Mouse (Mus musculus) MEL (cell line): ENCODE results near the gene Tsacc. TPM values are rescaled to one million over a fixed set of nuclear protein-coding genes. Genes with fewer than 3 reads are reported as not detected.
A peak's percentile ranks its signal among the peaks of the same experiment; 100 is the strongest.
"Not testable (repeated sequence)": the region's sequence is repeated elsewhere in the genome, so short reads cannot be mapped to it uniquely, and the experiment has no call there.

Source experiments
- DNase-seq: peaks from one replicate; pipeline ENCODE4 v3.0.0; 2011; ENCODE audit warnings: low read depth, low spot score
- H3K27ac ChIP-seq: 2 replicates; pipeline ENCODE4 v1.5.1; 2012; ENCODE audit warnings: low read depth, mild to moderate bottlenecking, control low read depth, low read length, moderate library complexity; ENCODE audit not compliant: control insufficient read depth
- H3K27me3 ChIP-seq, 2 experiments: fragments of 150-350 bp in 1 of 2; sonication (generic) in 1 of 2; 2 replicates each; pipeline ENCODE4 v1.6.1; 2012; ENCODE audit warnings: low read length in 2 of 2, mild to moderate bottlenecking in 2 of 2, improper control_type of control experiment in 1 of 2, moderate library complexity in 1 of 2; ENCODE audit not compliant: insufficient read depth in 2 of 2, control insufficient read depth in 1 of 2
- H3K36me3 ChIP-seq, 2 experiments: 2 replicates each; pipeline ENCODE4 v1.6.1; 2012 to 2014; ENCODE audit warnings: low read length in 2 of 2, improper control_type of control experiment in 1 of 2, inconsistent platforms in 1 of 2, mild to moderate bottlenecking in 1 of 2; ENCODE audit not compliant: insufficient read depth in 2 of 2, control insufficient read depth in 1 of 2
- H3K4me1 ChIP-seq, 2 experiments: fragments of 150-350 bp in 1 of 2; sonication (generic) in 1 of 2; 2 replicates each; pipeline ENCODE4 v1.6.1; 2012; ENCODE audit warnings: low read length in 2 of 2, improper control_type of control experiment in 1 of 2, mild to moderate bottlenecking in 1 of 2; ENCODE audit not compliant: insufficient read depth in 2 of 2, control insufficient read depth in 1 of 2
- H3K4me3 ChIP-seq, 2 experiments: fragments of 150-350 bp in 1 of 2; sonication (generic) in 1 of 2; 2 replicates each; pipeline ENCODE4 v1.5.1; 2012; ENCODE audit warnings: low read depth in 2 of 2, low read length in 2 of 2, mild to moderate bottlenecking in 2 of 2, moderate library complexity in 2 of 2, control low read depth in 1 of 2, improper control_type of control experiment in 1 of 2; ENCODE audit not compliant: control insufficient read depth in 1 of 2, insufficient read depth in 1 of 2
- H3K79me2 ChIP-seq: 2 replicates; pipeline ENCODE4 v1.6.1; 2012; ENCODE audit warnings: mild to moderate bottlenecking, low read length, moderate library complexity; ENCODE audit not compliant: control insufficient read depth, poor library complexity, insufficient read depth
- H3K9ac ChIP-seq: 2 replicates; pipeline ENCODE4 v1.6.1; 2012; ENCODE audit warnings: low read depth, mild to moderate bottlenecking, control low read depth, low read length, moderate library complexity; ENCODE audit not compliant: control insufficient read depth, poor library complexity, severe bottlenecking
- H3K9me3 ChIP-seq: fragments of 150-350 bp; sonication (generic); replicated peaks from 2 replicates; pipeline ENCODE4 v1.6.1; 2012; ENCODE audit warnings: mild to moderate bottlenecking, low read length, improper control_type of control experiment, moderate library complexity; ENCODE audit not compliant: insufficient read depth
- CHD1 ChIP-seq: IDR thresholded peaks from 2 replicates; pipeline ENCODE4 v1.6.1; 2012; ENCODE audit warnings: low read depth, mild to moderate bottlenecking, inconsistent platforms, low read length, improper control_type of control experiment
- E2F4 ChIP-seq: IDR thresholded peaks from 2 replicates; pipeline ENCODE4 v1.6.1; 2011; ENCODE audit warnings: low read depth, low read length, improper control_type of control experiment, borderline replicate concordance
- ETS1 ChIP-seq: IDR thresholded peaks from 2 replicates; pipeline ENCODE4 v1.6.1; 2012; ENCODE audit warnings: low read depth, mild to moderate bottlenecking, inconsistent platforms, low read length, improper control_type of control experiment, moderate library complexity
- JUND ChIP-seq: IDR thresholded peaks from 2 replicates; pipeline ENCODE4 v1.6.1; 2011; ENCODE audit warnings: low read depth, mild to moderate bottlenecking, improper control_type of control experiment, low read length
- KAT2A ChIP-seq: conservative IDR thresholded peaks from 2 replicates; pipeline ENCODE4 v1.6.1; 2012; ENCODE audit warnings: low read depth, low read length, improper control_type of control experiment, inconsistent platforms
- MAX ChIP-seq: IDR thresholded peaks from 2 replicates; pipeline ENCODE4 v1.6.1; 2011; ENCODE audit warnings: low read length, improper control_type of control experiment
- MAZ ChIP-seq: IDR thresholded peaks from 2 replicates; pipeline ENCODE4 v1.6.1; 2012; ENCODE audit warnings: low read depth, mild to moderate bottlenecking, inconsistent platforms, low read length, improper control_type of control experiment
- MEF2A ChIP-seq: IDR thresholded peaks from 2 replicates; pipeline ENCODE4 v1.6.1; 2014; ENCODE audit warnings: low read depth, mild to moderate bottlenecking, inconsistent platforms, low read length, improper control_type of control experiment; ENCODE audit not compliant: poor library complexity, insufficient replicate concordance, severe bottlenecking; ENCODE audit errors: extremely low read depth
- MYC ChIP-seq: IDR thresholded peaks from 2 replicates; pipeline ENCODE4 v1.6.1; 2011; ENCODE audit warnings: low read depth, mild to moderate bottlenecking, low read length, improper control_type of control experiment, moderate library complexity
- NELFE ChIP-seq: IDR thresholded peaks from 2 replicates; pipeline ENCODE4 v1.6.1; 2011; ENCODE audit warnings: low read depth, low read length, improper control_type of control experiment
- POLR2A ChIP-seq, 2 experiments: IDR thresholded peaks; 2 replicates each; pipeline ENCODE4 v1.6.1; 2011 to 2012; ENCODE audit warnings: low read length in 2 of 2, mild to moderate bottlenecking in 2 of 2, control low read depth in 1 of 2, improper control_type of control experiment in 1 of 2, low read depth in 1 of 2, moderate library complexity in 1 of 2; ENCODE audit not compliant: control insufficient read depth in 1 of 2, insufficient read depth in 1 of 2, poor library complexity in 1 of 2
- POLR2AphosphoS5 ChIP-seq: IDR thresholded peaks from 2 replicates; pipeline ENCODE4 v1.6.1; 2012; ENCODE audit warnings: low read depth, borderline replicate concordance, mild to moderate bottlenecking, inconsistent platforms, low read length, moderate library complexity, mixed read lengths
- RAD21 ChIP-seq: IDR thresholded peaks from 2 replicates; pipeline ENCODE4 v1.6.1; 2011; ENCODE audit warnings: mild to moderate bottlenecking, low read depth, low read length, improper control_type of control experiment
- SMC3 ChIP-seq: IDR thresholded peaks from 2 replicates; pipeline ENCODE4 v1.6.1; 2011; ENCODE audit warnings: low read depth, low read length, improper control_type of control experiment
- TAL1 ChIP-seq: IDR thresholded peaks from 2 replicates; pipeline ENCODE4 v1.6.1; 2012; ENCODE audit warnings: mild to moderate bottlenecking, inconsistent platforms, low read length, moderate library complexity, mixed read lengths
- TCF12 ChIP-seq: IDR thresholded peaks from 2 replicates; pipeline ENCODE4 v1.6.1; 2014; ENCODE audit warnings: low read depth, mild to moderate bottlenecking, inconsistent platforms, low read length, improper control_type of control experiment, moderate library complexity
- USF2 ChIP-seq, 2 experiments: IDR thresholded peaks; 2 replicates each; pipeline ENCODE4 v1.6.1; 2011 to 2012; ENCODE audit warnings: improper control_type of control experiment in 2 of 2, low read length in 2 of 2, borderline replicate concordance in 1 of 2, inconsistent platforms in 1 of 2, low read depth in 1 of 2, mild to moderate bottlenecking in 1 of 2; ENCODE audit not compliant: insufficient read depth in 1 of 2
- ZNF384 ChIP-seq: IDR thresholded peaks from 2 replicates; pipeline ENCODE4 v1.6.1; 2012; ENCODE audit warnings: low read depth, mild to moderate bottlenecking, inconsistent platforms, low read length, improper control_type of control experiment
- polyA plus RNA-seq, 2 experiments: library from polyadenylated mRNA; stranded (reverse) in 1 of 2; unstranded in 1 of 2; fragments of >175 nt in 1 of 2; fragments of >200 nt in 1 of 2; gene quantifications; 2 replicates each; pipeline versions ENCODE4 v1.2.1 to v1.2.4; 2012; ENCODE audit warnings: low replicate concordance in 2 of 2, low read depth in 1 of 2; ENCODE audit not compliant: insufficient read length in 2 of 2, insufficient read depth in 1 of 2, missing spikeins in 1 of 2
- total RNA-seq: library from RNA; depleted of rRNA; stranded (reverse); fragments of 300-350 nt; gene quantifications from 2 replicates; pipeline ENCODE4 v1.2.3, GENCODE M21; 2012

The Tsacc gene
- total and polyA plus RNA-seq, 3 experiments = 34.1 to 41.1 TPM; not detected in 1

GRCm38 (mm10) chr3:88285565-88285895 is 11.3 kb downstream of the Tsacc start:
- not testable (repeated sequence) for DNase-seq, H3K4me3 ChIP-seq, H3K4me1 ChIP-seq, H3K27ac ChIP-seq, H3K36me3 ChIP-seq, H3K9ac ChIP-seq, H3K79me2 ChIP-seq, H3K9me3 ChIP-seq, H3K27me3 ChIP-seq
- peak; percentile 75 for TF ChIP-seq ZNF384

GRCm38 (mm10) chr3:88284815-88285564 is 11.8 kb downstream of the Tsacc start:
- not testable (repeated sequence) for H3K9me3 ChIP-seq, H3K4me3 ChIP-seq, DNase-seq, H3K36me3 ChIP-seq, H3K27ac ChIP-seq, H3K27me3 ChIP-seq, H3K79me2 ChIP-seq, H3K4me1 ChIP-seq, H3K9ac ChIP-seq

- not testable (repeated sequence) for DNase-seq, H3K4me1 ChIP-seq, H3K27me3 ChIP-seq, H3K9me3 ChIP-seq, H3K27ac ChIP-seq, H3K36me3 ChIP-seq, H3K9ac ChIP-seq, H3K79me2 ChIP-seq, H3K4me3 ChIP-seq
Measured at GRCm38 (mm10) chr3:88281141-88281916, 15.5 kb downstream of the Tsacc start.

GRCm38 (mm10) chr3:88280035-88280434 is 16.8 kb downstream of the Tsacc start:
- Histone ChIP-seq H3K27ac (no peak overlapping the region), H3K4me1 (0 out of 4 replicates have a peak, but pooled peaks cover 0 to 3% of the 10 kb centered on the region in 2 experiments), H3K4me3 (no peak overlapping the region), H3K9ac (no peak overlapping the region), H3K36me3 (no peaks in the 10 kb centered on the region; a peak in 1 of 4 replicates), H3K79me2 (no peaks in the 10 kb centered on the region), H3K9me3 (no peaks in the 10 kb centered on the region), H3K27me3 (no peaks in the 10 kb centered on the region)
- DNase-seq = no peak
- TF ChIP-seq TCF12 (no peak), MAZ (no peak), ETS1 (no peak), MEF2A (no peak), POLR2AphosphoS5 (no peak), USF2 (IDR thresholded peaks at IDR 0.05; ENCODE audit: borderline replicate concordance in 1 of 2, insufficient read depth in 1 of 2, low read depth in 1 of 2, low read length in 2 of 2) (no peak), ZNF384 (no peak), CHD1 (no peak), MAX (no peak), TAL1 (no peak), POLR2A (IDR thresholded peaks at IDR 0.05; ENCODE audit: control insufficient read depth in 1 of 2, insufficient read depth in 1 of 2, low read depth in 1 of 2, low read length in 2 of 2, poor library complexity in 1 of 2) (no peak), E2F4 (no peak), JUND (no peak), RAD21 (no peak), SMC3 (no peak), KAT2A (no peak), NELFE (no peak), MYC (no peak)
